Mouse (Mus musculus): Measurements from ENCODE around the gene Ikzf3.

Gene Ikzf3

DNA sequence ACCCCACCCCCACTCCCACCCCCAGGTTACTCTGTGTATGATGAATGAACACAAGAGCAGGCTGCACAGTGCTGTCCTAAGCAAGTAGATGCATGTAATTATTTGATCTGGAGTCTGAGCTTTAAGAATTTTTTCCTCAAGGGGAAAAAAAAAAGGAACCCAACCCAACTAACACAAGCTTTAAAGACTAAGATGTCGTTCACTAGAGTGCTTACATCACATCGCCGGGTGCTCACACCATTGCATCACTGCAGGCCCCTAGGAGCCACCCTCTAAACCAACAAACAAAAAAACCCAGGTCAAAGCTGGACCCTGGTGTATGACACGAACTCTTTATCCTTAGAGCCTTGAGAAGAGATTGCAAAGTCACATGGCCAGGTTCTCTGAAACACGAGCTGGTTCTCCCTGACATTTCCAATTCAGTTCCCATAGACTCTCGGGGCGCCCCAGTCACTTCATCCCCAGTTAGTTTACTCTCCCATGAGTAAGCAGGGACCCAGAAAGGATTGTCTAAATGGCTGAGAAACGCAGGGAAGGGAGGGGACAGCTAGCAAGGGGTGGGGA, 71.8 kb downstream of the Ikzf3 start:
- no peak for DNase-seq (ENCODE audit: low spot score in 2 of 2)

- no peak for DNase-seq (ENCODE audit: low spot score in 2 of 2)
Measured at GRCm38 (mm10) chr11:98472696-98473095, 73.1 kb downstream of the Ikzf3 start.

DNA sequence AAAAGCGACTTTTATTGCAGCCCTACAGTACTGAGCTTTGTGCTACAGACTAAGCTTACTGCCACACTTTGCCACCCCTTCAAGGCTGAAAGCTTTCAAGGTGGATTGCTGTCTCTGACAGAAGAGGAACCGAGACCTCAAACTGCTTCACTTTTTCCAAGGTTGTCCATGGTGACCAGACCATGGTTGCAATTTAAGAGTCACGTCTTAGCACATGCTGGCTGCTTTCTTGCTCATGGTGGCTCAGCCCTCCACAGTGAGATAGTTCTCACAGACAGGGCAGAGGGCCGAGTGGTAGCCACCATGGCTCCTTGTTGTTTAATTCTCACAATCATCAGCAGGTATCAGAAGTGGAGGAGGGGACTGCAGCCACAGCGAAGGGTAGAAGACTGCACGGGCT, 75.0 kb downstream of the Ikzf3 start:
- DNase-seq (ENCODE audit: low spot score in 2 of 2): peak in 1 of 2 experiments; percentile 40

DNA sequence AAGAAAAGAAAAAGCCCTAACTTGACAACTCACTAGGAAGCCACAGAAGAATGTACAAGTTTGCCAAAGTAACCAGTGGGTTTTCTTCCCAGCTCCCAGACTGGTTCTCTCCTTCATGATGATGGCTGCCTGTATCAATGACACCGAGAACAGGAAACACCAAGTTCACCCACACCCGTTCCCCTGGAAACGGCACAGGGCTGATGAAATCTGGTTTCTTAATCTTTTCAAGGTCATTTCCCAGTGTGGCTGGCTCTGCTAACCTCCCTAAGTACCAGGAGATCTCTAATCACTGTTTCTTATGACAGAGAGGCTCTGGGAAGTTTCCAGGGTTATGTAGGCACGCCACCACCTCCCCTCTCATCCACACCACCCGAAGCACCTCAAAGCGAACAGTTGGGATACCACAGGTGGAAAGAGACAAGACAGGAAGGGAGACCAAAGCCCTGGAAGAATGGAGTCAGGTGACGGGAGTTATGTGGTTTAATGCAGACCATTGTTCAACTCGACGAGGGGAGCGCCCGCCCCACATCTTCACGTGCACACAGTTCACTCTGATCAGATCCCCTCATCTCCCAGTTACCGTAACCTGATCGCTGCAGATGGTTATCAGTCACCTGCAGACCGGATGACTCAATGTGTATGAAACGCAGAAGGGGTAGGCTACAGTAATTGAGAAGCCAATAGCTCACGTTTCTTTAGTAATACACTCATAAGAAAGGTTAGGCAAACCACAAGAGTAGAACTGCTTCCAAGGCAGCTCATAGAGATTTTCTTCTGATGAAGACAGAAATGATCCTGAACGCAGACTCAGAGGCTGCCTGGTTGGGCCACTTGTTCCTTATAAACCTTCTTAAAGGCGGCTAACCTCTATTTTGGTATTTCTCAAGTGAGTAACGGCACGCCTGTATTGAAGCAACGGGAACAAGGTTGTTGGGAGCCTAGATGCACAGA, 75.8 kb downstream of the Ikzf3 start:
- DNase-seq (ENCODE audit: low spot score in 2 of 2): peak in 1 of 2 experiments; percentile 32

DNA sequence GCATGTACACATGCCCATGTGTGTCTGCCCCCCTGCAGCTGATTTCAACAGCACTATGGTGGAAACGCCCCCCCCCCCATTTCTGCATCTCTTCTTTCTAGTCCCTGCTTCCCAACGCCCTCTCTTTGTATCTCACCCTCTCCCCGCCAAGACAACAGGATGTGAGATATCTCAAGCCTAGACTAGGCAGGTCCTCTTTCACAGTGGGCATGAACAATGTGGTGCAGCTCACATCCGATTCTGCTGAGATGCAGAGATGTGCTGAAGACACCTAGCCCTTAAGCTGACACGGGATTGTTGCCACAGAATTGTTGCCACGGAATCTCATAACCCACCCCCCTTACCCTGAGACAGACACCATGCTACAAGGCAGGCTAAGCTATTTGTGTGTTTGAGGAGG, 81.3 kb downstream of the Ikzf3 start:
- peak; percentile 64 to 74 for DNase-seq (ENCODE audit: low spot score in 2 of 2)

DNA sequence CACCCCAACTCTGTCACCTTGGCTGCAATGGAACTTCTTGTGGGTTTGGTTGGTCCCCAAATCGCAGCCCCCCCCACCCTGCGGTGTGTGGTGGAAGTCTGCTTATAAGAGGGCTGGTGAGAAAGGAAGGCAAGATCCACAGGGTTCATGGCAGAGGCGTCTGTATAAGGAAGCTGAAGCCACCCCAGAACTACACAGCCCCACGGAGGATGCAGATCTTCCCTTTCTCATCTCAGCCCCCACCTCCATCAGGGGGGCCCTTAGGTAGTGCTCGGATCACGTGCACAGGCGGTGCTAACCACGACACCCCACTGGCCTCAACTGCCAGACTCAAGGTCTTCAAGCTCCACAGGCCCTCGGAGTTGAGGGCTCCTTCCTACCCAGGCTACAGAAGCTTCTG, 81.9 kb downstream of the Ikzf3 start:
- DNase-seq (ENCODE audit: low spot score in 2 of 2): peak; percentile 59 to 68

- DNase-seq (ENCODE audit: low spot score in 2 of 2): no peak
Measured at GRCm38 (mm10) chr11:98462255-98462654, 83.6 kb downstream of the Ikzf3 start.

DNA sequence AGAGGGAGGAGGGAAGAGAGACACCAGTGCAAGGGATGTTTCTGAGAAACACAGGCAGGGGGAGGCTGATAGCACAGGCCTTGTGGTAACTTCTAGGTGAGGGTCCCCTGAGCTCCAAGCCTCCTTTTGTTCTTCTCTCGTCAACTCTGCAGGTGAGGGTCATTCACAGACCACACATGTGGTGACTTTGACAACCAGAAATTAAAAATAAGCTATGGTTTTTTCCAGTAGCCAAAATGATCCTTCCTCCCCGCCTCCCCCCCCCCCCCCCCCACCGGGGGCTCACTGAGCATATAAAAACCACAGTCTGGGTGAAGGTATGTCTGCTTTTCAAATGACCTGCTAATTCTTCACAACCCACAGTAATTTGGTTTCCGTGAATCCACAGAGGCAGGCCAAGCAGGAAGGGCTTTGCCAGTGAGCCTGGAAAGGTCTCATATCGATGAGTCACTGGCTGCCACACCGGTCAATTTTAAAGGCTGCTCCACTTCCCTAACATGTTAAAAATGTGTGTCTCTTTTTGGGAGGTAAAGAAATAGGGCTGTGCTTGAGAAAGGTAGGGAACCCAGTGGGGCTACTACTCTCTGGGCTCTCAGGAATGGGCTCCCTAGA, 84.6 kb downstream of the Ikzf3 start:
- peak in 1 of 2 experiments; percentile 27 for DNase-seq (ENCODE audit: low spot score in 2 of 2)

GRCm38 (mm10) chr11:98459860-98460259, 86.0 kb downstream of the Ikzf3 start:
- DNase-seq (ENCODE audit: low spot score in 2 of 2): no peak

DNA sequence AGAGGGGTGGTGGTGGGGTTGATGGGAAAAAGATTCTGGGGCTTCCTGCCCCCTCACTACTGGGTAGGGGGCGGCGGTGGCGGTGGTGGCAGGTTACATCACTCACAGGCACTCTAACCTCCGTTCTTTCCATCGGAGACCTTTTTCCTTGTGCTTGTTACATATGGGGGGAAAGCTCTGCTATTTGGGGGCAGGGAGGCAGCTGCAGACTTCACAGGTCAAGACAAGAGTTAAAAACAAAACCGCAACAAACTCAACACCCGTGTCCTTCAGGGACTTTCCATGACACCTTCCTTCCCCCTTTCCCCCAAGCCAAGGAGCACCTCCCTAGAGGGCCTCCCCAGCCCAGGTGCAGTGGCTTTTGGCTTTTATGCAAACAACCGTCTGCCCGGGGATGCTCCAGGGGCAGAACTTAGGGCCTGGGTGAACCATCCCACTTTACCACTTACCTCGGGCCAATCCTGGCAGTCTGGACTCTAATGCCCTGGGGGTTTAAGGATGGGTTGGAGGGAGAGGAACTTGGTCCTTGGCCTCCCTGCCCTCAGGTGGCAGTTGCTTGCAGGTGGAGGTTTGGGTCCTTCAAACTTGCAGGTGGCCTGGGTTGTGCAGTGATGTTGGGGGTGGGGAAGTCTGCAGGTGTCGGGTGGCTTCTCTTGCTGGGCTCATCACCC, 86.6 kb downstream of the Ikzf3 start:
- peak; percentile 53 to 80 for DNase-seq (ENCODE audit: low spot score in 2 of 2)

- peak in 1 of 2 experiments; percentile 72 for DNase-seq (ENCODE audit: low spot score in 2 of 2)
Measured at GRCm38 (mm10) chr11:98458121-98458990, 87.5 kb downstream of the Ikzf3 start.

DNA sequence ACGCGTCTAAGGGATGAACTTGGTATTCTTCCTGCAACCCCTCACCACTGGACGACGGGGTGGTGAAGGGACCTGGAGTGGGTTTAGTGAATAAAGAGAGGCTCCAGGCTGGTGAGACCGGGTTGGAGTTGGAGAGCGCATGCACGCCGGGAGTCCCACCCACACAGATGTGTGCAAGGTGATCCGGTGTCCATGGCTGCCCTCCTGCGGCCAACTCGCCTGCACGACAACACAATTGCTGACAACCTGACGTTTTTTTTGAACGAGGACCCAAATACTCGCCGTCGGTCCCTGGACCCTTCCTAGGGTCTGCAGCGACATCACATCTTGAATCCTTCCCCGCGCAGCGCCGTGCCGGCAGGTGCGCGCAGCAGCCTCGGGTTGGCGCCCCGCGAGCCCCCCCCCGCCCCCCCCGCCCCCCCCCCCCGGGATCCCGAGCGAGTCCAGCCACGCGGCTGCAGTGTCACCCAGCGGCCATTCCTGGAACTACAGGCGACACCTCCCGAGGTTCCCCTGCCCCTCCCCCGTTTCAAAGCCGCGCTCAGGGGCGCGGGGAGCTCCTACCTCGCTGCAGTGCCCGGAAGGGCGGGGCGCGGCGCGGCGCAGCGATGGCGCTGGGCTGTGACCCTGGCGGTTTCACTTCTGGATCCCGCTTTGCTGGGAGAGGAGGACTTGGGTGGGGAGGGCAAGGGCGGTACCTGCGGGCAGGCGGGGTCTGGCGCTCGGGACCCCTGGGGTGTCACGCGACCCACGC, 88.3 kb downstream of the Ikzf3 start:
- peak; percentile 95 to 98 for DNase-seq (ENCODE audit: low spot score in 2 of 2)

DNA sequence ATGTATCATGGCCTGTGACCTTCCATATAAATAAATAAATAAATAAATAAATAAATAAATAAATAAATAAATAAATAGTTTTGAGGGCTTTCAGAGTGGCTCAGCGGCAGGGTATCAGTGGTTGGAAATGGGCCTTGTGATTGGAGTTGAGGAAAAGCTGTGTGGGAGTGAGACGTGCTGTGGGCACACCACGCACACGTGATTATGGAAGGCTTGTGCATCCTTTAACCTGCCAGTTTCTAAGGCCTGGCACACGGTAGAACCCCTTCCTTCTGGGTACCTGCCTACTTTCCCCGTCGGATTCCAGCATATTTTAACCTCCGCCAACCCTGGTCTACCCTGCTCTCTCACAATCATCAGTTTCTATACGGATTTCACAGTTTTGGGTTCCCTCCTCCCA, 88.9 kb downstream of the Ikzf3 start:
- DNase-seq (ENCODE audit: low spot score in 2 of 2): no peak

- DNase-seq (ENCODE audit: low spot score in 2 of 2): no peak
Measured at GRCm38 (mm10) chr11:98456545-98456944, 89.3 kb downstream of the Ikzf3 start.

GRCm38 (mm10) chr11:98455484-98455883, 90.3 kb downstream of the Ikzf3 start:
- peak in 1 of 2 experiments; percentile 46 for DNase-seq (ENCODE audit: low spot score in 2 of 2)

GRCm38 (mm10) chr11:98449921-98450771, 95.7 kb downstream of the Ikzf3 start:
- no peak for DNase-seq (ENCODE audit: low spot score in 2 of 2)

GRCm38 (mm10) chr11:98449419-98449818, 96.4 kb downstream of the Ikzf3 start:
- DNase-seq (ENCODE audit: low spot score in 2 of 2): no peak

- DNase-seq (ENCODE audit: low spot score in 2 of 2): no peak
Measured at GRCm38 (mm10) chr11:98448191-98448790, 97.5 kb downstream of the Ikzf3 start.

GRCm38 (mm10) chr11:98447475-98447834, 98.4 kb downstream of the Ikzf3 start:
- no peak for DNase-seq (ENCODE audit: low spot score in 2 of 2)

All from natural killer cell, adult 2 months (primary cell).